Mouse (Mus musculus): Measurements from ENCODE around the gene Trit1. TPM values are rescaled to one million over a fixed set of nuclear protein-coding genes. Genes with fewer than 3 reads are reported as not detected.
A peak's percentile ranks its signal among the peaks of the same experiment; 100 is the strongest.

Trit1 gene
- total and polyA plus RNA-seq, 2 experiments, result 4.3 to 11.2 TPM

- no peak for TF ChIP-seq POLR2A (IDR thresholded peaks at IDR 0.05; ENCODE audit: extremely low read depth, insufficient read depth, low read length)
- TF ChIP-seq CTCF (IDR thresholded peaks at IDR 0.05; ENCODE audit: low read depth, low read length), result no peak
- Histone ChIP-seq H3K27me3 (ENCODE audit: control insufficient read depth, insufficient read depth, low read length) (no peaks in the 10 kb centered on the region), H3K79me2 (ENCODE audit: control insufficient read depth, insufficient read depth, low read length) (peaks cover 9% of the 10 kb centered on the region; the same call in 1 of the 2 replicates), H3K27ac (replicated peaks; ENCODE audit: insufficient read depth, low read depth, low read length) (no peak overlapping the region), H3K4me1 (ENCODE audit: control insufficient read depth, insufficient read depth, low read length) (peaks cover 8% of the 10 kb centered on the region; the same call in 1 of the 2 replicates), H3K36me3 (ENCODE audit: control insufficient read depth, insufficient read depth, low read length) (no peaks in the 10 kb centered on the region), H3K9ac (ENCODE audit: low read depth, low read length) (no peak overlapping the region), H3K4me3 (ENCODE audit: insufficient read depth, low read depth, low read length) (no peak overlapping the region)
- WGBS, result 73% methylated on average over 5 of the region's 5 CpGs
- DNase-seq (ENCODE audit: extremely low read depth, low read depth, low spot score), result no peak
Measured at GRCm38 (mm10) chr4:123013346-123013945, 3.0 kb upstream of the Trit1 start.

GRCm38 (mm10) chr4:123013949-123014406 lies 2.4 kb upstream of the Trit1 start:
- 73% methylated on average over 3 of the region's 3 CpGs for WGBS

GRCm38 (mm10) chr4:123014501-123015282 lies 1.7 kb upstream of the Trit1 start:
- no peak for DNase-seq (ENCODE audit: extremely low read depth, low read depth, low spot score)
- TF ChIP-seq POLR2A (IDR thresholded peaks at IDR 0.05; ENCODE audit: extremely low read depth, insufficient read depth, low read length), result no peak
- TF ChIP-seq CTCF (IDR thresholded peaks at IDR 0.05; ENCODE audit: low read depth, low read length), result no peak
- H3K36me3 ChIP-seq (ENCODE audit: control insufficient read depth, insufficient read depth, low read length), result no peaks in the 10 kb centered on the region
- no peaks in the 10 kb centered on the region for H3K27me3 ChIP-seq (ENCODE audit: control insufficient read depth, insufficient read depth, low read length)
- no peak overlapping the region for H3K4me3 ChIP-seq (ENCODE audit: insufficient read depth, low read depth, low read length)
- H3K79me2 ChIP-seq (ENCODE audit: control insufficient read depth, insufficient read depth, low read length), result peaks cover 11% of the 10 kb centered on the region; the same call in 1 of the 2 replicates
- H3K27ac ChIP-seq (replicated peaks; ENCODE audit: insufficient read depth, low read depth, low read length), result no peak overlapping the region
- no peak overlapping the region for H3K9ac ChIP-seq (ENCODE audit: low read depth, low read length)
- peaks cover 17% of the 10 kb centered on the region for H3K4me1 ChIP-seq (ENCODE audit: control insufficient read depth, insufficient read depth, low read length)
- 54% methylated on average over 7 of the region's 7 CpGs for WGBS

More at GRCm38 (mm10) chr4:123013949-123014406, 2.4 kb upstream of the Trit1 start:
- no peaks in the 10 kb centered on the region for H3K27me3 ChIP-seq (ENCODE audit: control insufficient read depth, insufficient read depth, low read length)
- DNase-seq (ENCODE audit: extremely low read depth, low read depth, low spot score), result no peak
- H3K36me3 ChIP-seq (ENCODE audit: control insufficient read depth, insufficient read depth, low read length), result no peaks in the 10 kb centered on the region
- no peak overlapping the region for H3K27ac ChIP-seq (replicated peaks; ENCODE audit: insufficient read depth, low read depth, low read length)
- H3K9ac ChIP-seq (ENCODE audit: low read depth, low read length), result no peak overlapping the region
- no peak overlapping the region for H3K4me3 ChIP-seq (ENCODE audit: insufficient read depth, low read depth, low read length)
- H3K4me1 ChIP-seq (ENCODE audit: control insufficient read depth, insufficient read depth, low read length), result peaks cover 13% of the 10 kb centered on the region
- TF ChIP-seq POLR2A (IDR thresholded peaks at IDR 0.05; ENCODE audit: extremely low read depth, insufficient read depth, low read length), result no peak
- no peak for TF ChIP-seq CTCF (IDR thresholded peaks at IDR 0.05; ENCODE audit: low read depth, low read length)
- H3K79me2 ChIP-seq (ENCODE audit: control insufficient read depth, insufficient read depth, low read length), result peaks cover 11% of the 10 kb centered on the region; the same call in 1 of the 2 replicates

- Histone ChIP-seq H3K27ac (replicated peaks; ENCODE audit: insufficient read depth, low read depth, low read length) (no peak overlapping the region), H3K79me2 (ENCODE audit: control insufficient read depth, insufficient read depth, low read length) (peaks cover 18% of the 10 kb centered on the region; the same call in 1 of the 2 replicates), H3K27me3 (ENCODE audit: control insufficient read depth, insufficient read depth, low read length) (no peaks in the 10 kb centered on the region), H3K4me1 (ENCODE audit: control insufficient read depth, insufficient read depth, low read length) (peaks cover 31% of the 10 kb centered on the region), H3K9ac (ENCODE audit: low read depth, low read length) (no peak overlapping the region), H3K36me3 (ENCODE audit: control insufficient read depth, insufficient read depth, low read length) (no peaks in the 10 kb centered on the region), H3K4me3 (ENCODE audit: insufficient read depth, low read depth, low read length) (no peak overlapping the region)
- TF ChIP-seq POLR2A (IDR thresholded peaks at IDR 0.05; ENCODE audit: extremely low read depth, insufficient read depth, low read length) (no peak), CTCF (IDR thresholded peaks at IDR 0.05; ENCODE audit: low read depth, low read length) (no peak)
- DNase-seq (ENCODE audit: extremely low read depth, low read depth, low spot score), result peak; percentile 76
- 45% methylated on average over 3 of the region's 3 CpGs for WGBS
Measured at GRCm38 (mm10) chr4:123021591-123021990, 5.2 kb downstream of the Trit1 start.

GRCm38 (mm10) chr4:123022896-123023295 lies 6.5 kb downstream of the Trit1 start:
- Histone ChIP-seq H3K36me3 (ENCODE audit: control insufficient read depth, insufficient read depth, low read length) (peaks cover 3% of the 10 kb centered on the region; the same call in 1 of the 2 replicates), H3K79me2 (ENCODE audit: control insufficient read depth, insufficient read depth, low read length) (peaks cover 19% of the 10 kb centered on the region), H3K4me3 (ENCODE audit: insufficient read depth, low read depth, low read length) (no peak overlapping the region), H3K4me1 (ENCODE audit: control insufficient read depth, insufficient read depth, low read length) (peaks cover 37% of the 10 kb centered on the region), H3K27ac (replicated peaks; ENCODE audit: insufficient read depth, low read depth, low read length) (no peak overlapping the region), H3K27me3 (ENCODE audit: control insufficient read depth, insufficient read depth, low read length) (no peaks in the 10 kb centered on the region), H3K9ac (ENCODE audit: low read depth, low read length) (no peak overlapping the region)
- 82% methylated on average over 1 of the region's 1 CpGs for WGBS
- TF ChIP-seq POLR2A (IDR thresholded peaks at IDR 0.05; ENCODE audit: extremely low read depth, insufficient read depth, low read length) (no peak), CTCF (IDR thresholded peaks at IDR 0.05; ENCODE audit: low read depth, low read length) (no peak)
- DNase-seq (ENCODE audit: extremely low read depth, low read depth, low spot score), result no peak
